Mouse (Mus musculus): Measurements from ENCODE around the gene Glul. TPM values are rescaled to one million over a fixed set of nuclear protein-coding genes. Genes with fewer than 3 reads are reported as not detected.
A peak's percentile ranks its signal among the peaks of the same experiment; 100 is the strongest.
"Not testable (repeated sequence)": the region's sequence is repeated elsewhere in the genome, so short reads cannot be mapped to it uniquely, and the experiment has no call there.

Gene Glul
- total RNA-seq (2022): 1,000 to 10,000 TPM; 1,586 to 2,043 (median 1,837) TPM

DNA sequence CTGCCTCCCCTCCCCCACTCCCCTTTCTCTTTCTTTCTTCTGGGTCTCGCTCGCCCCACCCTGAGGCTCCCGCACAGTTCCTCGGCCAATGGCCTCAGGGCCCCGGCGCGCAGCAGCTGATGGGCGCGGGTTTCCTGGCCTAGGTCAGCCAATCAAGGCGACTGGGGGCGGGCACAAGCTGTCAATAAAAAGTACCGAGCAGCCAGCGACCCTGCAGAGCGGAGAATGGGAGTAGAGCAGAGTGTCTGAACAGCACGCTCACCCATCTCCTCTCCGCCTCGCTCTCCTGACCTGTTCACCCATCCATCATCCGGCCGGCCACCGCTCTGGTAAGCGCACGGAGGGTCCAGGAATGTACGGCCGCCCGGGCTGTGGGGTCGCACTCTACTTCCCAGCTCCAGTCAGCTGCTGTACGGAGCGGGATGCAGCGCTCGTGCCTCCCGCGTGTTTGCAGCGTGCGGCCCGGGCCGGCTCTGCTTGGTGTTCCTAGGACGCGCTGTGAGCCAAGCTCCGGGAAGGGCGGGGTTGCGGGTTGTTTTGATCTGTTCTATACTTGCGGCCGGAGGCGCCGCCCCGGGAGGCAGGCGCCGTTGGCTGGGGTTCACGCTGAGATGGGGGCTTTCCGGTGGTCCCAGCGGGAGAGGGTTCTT, at the start of gene Glul, which contains the start of gene Teddm2:
TSS of gene Glul (plus strand) at position 214 of the 650 bp plus-strand sequence.
TSS of gene Teddm2 (minus strand) at position 498 of the 650 bp plus-strand sequence.
- peak; percentile 94 to 95 for DNase-seq (ENCODE audit: low spot score in 2 of 2)

DNA sequence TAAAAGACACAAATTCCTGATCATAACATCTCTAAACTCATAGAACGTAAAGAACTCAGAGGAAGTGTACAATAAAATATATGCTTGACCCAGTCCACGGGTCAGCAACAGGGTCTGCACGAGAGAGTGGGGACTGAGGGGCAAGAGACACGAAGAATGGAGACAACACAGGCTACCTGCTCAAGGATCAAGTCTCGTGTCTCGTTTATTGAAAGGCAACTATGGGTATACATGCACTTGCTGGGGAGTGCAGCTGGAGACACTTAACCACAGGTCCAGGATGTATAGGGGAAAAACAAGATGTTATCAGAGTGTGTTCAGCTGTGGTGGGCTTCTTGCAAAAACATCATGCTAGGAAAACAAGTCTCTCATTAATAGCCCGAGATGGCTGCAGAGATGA, 47.0 kb upstream of the Glul start:
- not testable (repeated sequence) for DNase-seq (ENCODE audit: low spot score in 2 of 2)

DNA sequence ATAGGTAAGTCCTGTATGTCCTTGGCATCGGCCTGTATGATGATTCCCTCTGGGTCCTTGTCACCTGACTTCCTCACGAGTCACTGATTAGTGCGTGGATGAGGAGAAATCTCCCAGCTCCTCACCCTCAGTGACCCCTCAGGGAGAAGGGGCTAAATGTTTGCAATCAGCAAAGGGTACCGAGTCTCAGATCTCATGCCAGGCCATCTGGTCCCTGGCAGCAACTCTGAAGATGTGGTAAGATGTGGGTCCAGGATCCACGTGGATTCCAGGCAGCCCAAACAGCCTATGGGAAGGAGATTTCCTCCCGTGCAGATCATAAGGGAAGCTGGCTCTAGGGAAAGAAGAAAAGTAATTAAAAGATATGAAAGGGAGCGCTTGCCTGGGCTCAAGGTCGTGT, 43.8 kb upstream of the Glul start:
- DNase-seq (ENCODE audit: low spot score in 2 of 2): no peak

DNA sequence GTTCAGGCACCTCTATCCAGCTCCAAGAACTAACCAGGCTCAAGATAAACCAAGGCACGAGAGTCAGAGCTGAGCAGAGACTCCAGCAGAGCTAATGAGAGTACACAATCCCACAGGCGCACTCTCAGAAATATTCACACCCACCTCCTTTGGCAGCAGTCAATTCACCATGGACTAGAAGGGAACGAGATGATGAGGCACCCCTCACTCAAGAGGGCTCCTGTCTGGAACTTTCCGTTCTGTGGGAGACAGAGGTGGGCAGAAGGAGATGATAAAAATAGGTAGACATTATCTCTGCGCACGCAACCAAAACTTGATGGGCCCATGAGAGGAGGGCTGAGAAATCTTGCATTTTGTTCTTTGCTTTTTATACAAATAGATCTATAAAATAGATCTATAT, 25.7 kb upstream of the Glul start, which contains the start of gene Teddm1b:
TSS of gene Teddm1b (plus strand) at position 301 of the 400 bp plus-strand sequence.
- DNase-seq (ENCODE audit: low spot score in 2 of 2): no peak

DNA sequence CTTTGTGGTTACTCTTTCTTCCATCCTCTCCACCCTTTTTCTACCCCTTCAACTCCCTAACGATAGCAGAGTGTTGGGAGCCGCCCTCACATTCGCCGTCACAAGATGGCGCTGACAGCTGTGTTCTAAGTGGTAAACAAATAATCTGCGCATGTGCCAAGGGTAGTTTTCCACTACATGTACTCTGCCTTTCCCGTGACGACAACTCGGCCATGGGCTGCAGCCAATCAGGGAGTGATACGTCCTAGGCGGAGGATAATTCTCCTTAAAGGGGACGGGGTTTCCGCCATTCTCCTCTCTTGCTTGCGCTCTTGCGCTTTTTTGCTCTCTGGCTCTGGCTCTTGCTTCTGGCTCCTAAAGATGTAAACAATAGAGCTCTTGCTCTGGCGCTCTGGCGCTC, 19.4 kb upstream of the Glul start:
- not testable (repeated sequence) for DNase-seq (ENCODE audit: low spot score in 2 of 2)

DNA sequence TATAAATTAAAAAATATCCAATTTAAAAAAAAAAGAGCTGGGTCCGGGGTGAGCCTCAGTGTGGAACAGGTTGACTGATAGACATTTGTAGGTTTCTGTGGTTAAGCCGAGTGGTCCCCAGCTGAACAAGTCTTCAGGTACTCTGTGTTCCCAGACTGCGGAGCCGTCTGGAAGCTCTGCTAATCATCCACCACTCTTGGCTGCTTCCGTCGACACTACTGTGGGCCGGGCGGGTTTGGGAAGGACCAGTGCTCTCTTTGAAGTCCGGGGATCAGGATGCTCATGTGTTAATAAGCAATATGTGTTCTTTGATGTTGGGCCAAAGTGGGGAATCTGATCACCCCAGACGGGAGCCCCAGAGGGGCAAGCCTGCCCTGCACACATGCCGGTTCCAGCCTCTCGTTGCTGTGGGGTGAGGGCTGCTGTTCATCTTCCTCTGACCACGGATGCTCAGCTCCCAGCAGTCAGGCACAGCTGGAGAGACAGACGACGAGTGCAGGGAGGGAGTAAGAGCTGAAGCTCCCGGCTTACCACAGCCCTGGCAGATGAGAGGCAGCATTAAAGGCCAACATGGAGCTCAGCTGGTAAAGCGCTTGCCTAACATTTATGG, 13.6 kb upstream of the Glul start:
- no peak for DNase-seq (ENCODE audit: low spot score in 2 of 2)

DNA sequence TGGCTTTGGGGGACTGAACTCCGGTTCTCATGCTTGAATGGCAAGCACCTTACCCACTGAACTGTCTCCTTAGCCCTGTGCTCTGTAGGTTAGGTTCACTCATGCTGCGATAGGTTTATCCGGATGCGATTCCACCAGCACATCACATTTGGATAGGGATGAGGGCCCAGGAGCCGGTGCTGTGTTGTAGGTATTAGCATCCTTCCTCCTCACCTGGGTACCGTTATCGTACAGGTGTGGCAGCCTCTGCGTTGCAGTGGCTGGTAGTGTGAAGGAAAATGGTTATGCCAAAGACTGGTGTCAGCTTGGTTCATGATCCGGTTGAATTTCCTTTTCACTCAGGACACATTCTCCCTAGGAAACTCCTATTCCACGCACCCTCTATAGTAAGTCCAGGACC, 9.6 kb upstream of the Glul start:
- no peak for DNase-seq (ENCODE audit: low spot score in 2 of 2)

DNA sequence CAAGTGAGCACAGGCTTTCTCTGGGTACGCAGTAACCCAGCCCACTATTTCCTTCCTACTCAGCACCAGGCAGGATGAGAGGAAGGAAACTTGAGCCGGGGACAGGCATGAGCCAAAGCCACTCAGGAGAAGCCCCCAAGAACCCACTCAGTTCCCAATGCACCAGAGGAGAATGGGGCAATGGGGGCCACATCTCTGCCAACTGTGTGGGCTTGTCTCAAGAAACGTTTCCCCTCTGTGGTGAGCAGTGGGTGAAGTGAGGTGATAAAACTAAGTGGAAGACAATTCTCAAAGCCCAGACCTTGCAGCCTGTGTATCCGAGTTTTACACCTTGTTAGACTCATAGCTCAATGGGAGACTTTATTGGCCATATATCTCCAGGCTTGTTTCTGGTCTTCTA, 8.3 kb upstream of the Glul start, which contains the start of gene Teddm1a:
TSS of gene Teddm1a (plus strand) at position 301 of the 400 bp plus-strand sequence.
- no peak for DNase-seq (ENCODE audit: low spot score in 2 of 2)

DNA sequence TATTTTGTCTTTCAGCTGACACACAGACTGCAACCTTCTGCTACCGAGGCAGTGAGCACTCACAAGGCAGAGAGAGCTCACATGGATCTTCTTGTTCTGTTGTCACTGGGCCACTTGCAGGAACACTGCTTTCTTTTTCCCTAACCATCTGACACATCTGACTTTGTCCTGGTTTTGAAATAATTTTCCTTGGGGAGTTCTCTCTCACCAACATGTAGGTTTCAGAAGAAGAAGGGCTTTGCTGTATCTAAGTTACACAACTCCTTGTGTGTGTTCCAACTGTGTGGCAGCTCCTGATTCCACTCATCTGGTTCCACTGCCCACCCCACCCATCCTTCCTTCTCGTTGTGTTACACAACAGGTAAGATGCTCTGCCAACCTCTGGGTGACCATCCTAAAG, 6.0 kb upstream of the Glul start:
- DNase-seq (ENCODE audit: low spot score in 2 of 2): no peak

DNA sequence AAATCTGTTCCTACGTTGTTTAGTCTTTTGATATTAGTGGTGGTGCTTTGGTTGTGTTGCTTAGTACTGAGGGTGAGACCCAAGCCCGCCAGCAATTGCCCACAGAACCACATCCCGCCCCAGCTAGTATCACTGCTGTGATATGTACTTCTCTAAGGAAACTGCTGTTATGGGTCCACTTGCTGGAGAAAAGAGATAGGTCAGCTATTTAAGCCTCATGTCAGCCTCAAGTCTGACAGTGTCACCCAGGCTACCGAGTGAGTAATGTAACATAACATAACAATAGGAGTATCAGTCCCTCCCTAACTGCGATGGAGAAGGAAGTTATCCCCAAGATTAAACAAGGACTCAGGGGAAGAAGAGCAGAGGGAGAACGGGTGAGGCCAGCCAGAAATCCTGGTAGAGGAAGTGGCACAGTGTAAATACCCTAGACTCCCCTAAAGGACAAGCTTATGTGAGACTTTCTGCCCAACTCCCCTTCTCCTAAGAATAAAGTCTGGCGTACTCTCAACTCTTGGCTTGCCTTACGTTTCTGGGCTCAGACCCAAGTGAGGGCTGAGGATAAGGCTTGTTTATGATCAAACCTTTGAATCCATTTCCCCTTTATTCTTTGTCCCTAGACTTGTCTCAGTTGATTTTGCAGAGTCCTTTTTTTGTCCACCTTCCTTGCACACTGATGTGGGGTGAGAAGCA, 5.4 kb upstream of the Glul start:
- DNase-seq (ENCODE audit: low spot score in 2 of 2): no peak

DNA sequence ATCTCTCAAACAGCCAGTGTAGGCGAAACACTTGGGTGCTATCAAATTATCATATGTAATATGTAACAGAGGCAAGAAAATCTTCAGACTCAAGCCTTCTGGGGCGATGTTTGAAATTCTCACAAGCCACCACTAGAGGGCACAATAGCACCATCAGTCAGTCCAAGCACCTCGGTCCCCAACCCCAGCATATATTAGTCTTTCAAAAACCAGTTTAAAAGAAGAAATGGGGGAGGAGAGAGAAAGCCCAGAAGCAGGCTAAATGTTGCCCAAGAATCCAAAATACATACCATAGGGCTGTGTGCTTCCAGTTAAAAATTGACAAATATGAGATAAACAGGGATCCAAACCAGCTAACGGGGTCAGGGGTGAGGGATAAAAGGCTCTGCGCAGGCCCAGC, 4.8 kb upstream of the Glul start:
- peak; percentile 60 to 85 for DNase-seq (ENCODE audit: low spot score in 2 of 2)

DNA sequence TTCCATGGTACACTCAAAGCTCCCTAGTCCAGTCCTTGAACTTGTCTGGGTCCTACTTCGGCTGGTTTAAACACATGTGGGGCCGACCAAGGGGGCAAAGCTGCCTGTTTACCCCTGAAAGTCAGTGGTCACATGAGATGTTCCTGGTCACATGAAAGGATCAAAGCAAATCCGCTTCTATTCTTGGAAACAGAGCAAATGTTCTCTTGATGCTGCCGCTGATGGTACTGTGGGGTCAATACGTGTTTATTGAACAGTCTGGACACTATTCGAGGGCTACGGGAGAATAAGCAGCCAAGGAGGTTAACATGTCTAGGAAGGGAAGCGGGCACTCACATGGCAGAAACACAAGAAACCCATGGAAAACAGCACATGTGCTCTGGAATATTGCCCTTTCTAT, 2.5 kb upstream of the Glul start:
- DNase-seq (ENCODE audit: low spot score in 2 of 2): no peak

DNA sequence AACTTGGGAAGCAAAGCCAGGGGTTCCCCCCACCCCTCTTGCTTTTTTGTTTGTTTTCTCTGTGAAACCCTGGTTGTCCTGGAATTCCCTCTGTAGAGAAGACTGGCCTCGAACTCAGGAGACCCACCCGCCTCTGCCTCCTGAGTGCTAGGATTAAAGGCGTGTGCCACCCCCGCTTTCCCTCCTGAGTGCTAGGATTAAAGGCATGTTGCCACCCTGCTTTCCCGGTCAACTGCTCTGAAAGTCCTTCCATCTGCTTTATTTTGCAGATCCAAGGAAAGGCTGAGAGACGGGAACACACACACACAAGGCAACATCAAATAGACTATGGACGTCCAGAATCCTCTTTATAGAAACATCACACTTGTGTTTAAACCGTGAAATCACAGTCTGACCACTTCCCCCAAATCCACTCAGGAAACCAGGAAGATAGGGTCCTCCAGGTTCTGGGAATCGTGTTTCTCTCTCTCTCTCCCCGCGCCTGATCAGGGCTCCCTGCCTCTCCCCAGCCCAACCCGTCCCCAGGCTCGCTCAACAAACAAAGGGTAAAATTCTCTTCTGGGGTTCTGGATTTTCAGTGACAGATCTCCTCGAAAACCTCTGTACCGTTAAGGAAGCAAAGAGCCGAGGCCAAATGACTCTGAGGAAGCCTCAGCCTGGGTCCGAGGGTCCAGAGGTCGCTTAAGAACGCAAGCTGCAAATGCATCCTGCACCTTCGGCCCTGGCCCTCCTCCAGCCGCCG, 584 bp upstream of the Glul start:
- DNase-seq (ENCODE audit: low spot score in 2 of 2): no peak

DNA sequence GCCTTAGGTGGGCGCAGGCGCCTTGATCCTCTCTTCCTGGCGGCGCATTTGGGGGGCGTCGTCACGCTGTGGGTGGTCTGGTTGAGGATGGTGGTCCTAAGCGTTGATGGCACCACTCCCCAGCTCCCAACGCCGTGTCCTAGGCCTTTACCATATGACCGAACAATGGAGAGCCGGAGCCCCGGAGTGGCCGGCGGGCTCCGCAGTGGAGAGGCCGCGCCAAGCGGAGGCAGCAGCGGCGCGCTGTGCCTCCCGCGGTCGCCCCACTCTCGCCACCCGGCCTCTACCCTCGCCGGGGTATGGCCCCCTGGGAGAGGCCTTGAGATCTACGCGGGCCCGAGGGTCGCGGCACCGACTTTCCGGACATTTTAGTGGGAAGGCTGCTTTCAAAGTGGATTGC, 637 bp downstream of the Glul start:
- DNase-seq (ENCODE audit: low spot score in 2 of 2): no peak

DNA sequence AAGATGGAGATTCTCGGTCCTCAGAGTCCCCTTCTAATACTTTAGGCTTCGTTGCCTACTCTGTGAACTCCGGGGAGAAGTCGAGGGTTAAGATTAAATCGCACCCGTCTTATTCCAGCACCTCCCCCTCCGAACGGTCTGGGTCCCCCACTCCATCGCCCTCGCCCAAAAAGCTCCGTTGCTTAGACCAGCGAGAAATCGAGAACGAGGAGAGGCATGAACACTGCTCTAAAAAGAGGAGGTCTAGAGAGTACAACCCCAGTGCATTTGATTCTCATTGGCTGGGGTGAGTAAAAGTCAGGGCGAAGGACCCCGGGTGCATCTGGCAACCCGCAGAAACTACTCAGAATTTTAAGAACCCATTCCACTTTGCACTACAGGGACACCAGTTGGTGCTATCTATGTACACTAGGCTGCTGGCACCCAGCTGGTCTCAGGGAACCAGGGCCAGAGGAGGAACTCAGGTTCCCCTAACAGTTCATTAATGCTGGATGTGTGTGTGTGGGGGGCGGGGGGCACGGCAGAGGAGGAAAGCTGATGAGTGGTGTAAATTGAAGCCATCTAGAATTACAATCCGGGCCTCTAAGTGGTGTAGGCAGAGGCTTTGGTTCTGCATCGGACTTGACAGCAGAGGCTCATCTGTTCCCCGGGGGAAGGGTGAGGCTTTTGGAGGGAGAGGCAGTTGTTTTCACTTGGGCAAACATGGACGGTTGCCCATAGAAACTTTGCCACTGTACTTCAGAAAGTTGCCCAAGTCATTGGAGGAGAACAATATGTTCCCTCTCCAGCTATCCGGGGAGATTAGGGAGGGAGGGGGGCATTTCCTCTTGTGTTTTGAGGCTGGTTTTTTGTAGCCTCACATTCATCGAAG, 1.4 kb downstream of the Glul start:
- DNase-seq (ENCODE audit: low spot score in 2 of 2): no peak

DNA sequence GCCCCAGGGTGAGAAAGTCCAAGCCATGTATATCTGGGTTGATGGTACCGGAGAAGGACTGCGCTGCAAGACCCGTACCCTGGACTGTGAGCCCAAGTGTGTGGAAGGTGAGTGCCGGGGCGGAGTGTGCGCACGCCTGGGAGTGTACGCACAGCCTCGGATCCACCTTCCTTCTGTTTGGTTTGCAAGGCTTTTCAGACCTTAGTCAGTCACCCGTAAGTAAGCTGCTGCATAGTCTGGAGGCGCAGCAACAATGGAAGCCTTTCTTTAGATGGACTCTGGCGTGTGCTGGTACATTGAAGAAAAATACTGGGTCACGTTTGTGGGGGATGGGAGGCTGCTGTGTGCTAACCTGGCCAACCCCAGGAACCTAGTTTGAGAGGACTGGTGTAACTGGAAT, 3.3 kb downstream of the Glul start:
- DNase-seq (ENCODE audit: low spot score in 2 of 2): no peak

DNA sequence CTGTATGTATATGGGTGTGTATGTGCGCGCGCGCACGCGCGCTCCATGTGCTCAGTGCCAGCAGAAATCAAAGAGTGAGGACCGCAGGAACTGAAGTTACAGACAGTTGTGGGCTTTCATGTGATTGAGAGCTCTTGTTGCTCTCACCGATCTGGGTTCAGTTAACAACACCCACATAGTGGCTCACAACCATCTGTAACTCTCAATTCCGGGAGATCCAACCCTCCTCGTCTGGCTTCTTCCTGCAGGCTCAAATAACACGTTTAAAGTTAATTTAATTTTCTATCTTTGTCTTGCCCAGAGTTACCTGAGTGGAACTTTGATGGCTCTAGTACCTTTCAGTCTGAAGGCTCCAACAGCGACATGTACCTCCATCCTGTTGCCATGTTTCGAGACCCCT, 4.5 kb downstream of the Glul start:
- DNase-seq (ENCODE audit: low spot score in 2 of 2): no peak

DNA sequence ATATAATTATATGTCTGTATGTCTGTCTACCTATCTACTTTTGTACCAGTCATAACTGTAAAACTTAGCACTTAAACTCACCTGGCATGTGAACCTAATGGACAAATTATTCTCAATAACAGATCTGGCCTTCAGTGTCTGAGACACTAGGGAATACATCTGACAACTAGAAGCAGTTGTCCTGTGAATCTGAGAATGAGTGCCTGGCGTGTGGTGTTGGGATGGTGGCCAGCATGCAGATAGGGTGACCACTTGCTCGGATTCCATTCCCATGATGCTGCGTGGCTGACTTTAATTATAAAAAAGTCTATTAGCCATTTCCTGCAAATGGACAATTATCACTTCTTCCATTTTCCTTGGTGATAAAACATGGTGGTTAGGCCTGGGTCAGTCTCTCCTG, 6.1 kb downstream of the Glul start:
- no peak for DNase-seq (ENCODE audit: low spot score in 2 of 2)

DNA sequence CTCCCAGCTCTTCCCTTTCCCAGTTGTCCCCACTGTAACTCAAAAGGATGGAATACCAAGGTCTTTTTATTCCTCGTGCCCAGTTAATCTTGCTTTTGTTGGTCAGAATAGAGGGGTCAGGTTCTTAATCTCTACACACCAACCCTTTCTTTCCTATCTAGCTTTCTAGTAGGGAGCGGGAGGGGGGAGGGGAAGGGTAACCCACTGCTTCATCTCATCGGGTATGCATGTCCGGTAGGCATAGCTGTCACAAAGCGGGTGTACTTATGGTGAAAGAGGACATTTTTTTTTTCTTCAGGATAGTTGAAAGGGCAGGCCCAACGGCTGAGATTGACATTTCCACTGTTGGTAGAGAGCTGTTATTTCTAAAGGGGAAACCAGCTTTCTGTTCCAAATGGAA, 8.5 kb downstream of the Glul start:
- DNase-seq (ENCODE audit: low spot score in 2 of 2): no peak

DNA sequence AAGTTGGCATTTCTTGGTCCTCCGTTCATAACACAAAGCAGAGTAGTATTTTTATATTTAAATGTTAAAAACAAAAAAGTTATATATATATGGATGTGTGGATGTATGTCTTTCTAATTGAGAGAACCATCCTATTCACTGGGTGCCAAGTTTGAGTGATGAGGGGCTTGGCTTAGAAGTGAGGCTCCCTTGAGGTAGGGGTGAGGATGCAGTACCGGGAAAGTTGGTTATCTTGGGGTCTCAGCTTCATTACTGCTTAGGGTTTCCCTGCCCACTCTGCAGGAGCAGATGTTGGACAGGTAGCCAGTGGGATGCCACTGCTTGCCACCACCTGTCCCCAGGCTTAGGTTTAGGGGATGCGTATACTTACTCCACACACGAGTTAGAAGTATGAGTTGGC, 9.0 kb downstream of the Glul start:
- DNase-seq (ENCODE audit: low spot score in 2 of 2): no peak
